Mouse (Mus musculus) monocyte, adult 2 months (primary cell): Measurements from ENCODE around the gene Smarca5.

Source experiments
- DNase-seq, 2 experiments: peaks; one replicate each; pipeline ENCODE4 v3.0.0; 2022; ENCODE audit warnings: low spot score in 2 of 2, low read depth in 1 of 2

The Smarca5 gene

GRCm38 (mm10) chr8:80669277-80669901 is 69.9 kb downstream of the Smarca5 start:
- DNase-seq = no peak

GRCm38 (mm10) chr8:80663476-80663875 is 75.8 kb downstream of the Smarca5 start:
- DNase-seq = no peak

- no peak for DNase-seq
Measured at GRCm38 (mm10) chr8:80661055-80661454, 78.2 kb downstream of the Smarca5 start.

GRCm38 (mm10) chr8:80657639-80658038 is 81.7 kb downstream of the Smarca5 start:
- DNase-seq = no peak
